Mouse (Mus musculus) G1E-ER4 (cell line): ENCODE results near the gene Kif4. TPM values are rescaled to one million over a fixed set of nuclear protein-coding genes. Genes with fewer than 3 reads are reported as not detected.

Experiments
- GATA1 ChIP-seq: IDR thresholded peaks from one replicate; pipeline ENCODE4 v1.8.0; 2012; ENCODE audit warnings: low read length, inconsistent platforms
- polyA plus RNA-seq: library from polyadenylated mRNA; stranded (reverse); fragments of >175 nt; gene quantifications from 2 replicates; pipeline ENCODE4 v1.2.3, GENCODE M21; 2012

Gene Kif4
- polyA plus RNA-seq, 1 experiment: 4.2 TPM

DNA sequence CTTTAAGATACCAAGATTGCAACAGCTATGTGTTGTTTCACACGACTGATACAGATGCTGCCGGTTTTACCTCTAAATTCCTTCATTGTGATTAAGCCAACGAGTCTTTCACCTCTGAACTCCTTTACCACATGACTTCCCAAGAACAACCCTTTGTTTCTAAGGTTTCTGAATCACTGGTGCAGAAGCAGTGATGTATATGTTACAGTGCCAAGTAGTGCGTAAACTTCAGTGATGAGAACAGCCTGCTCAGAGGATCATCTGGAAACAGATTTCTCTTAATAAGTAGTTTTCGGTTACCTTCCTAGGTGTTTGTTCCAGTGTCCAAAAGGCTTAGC, 62.5 kb downstream of the Kif4 start:
- TF ChIP-seq GATA1: no peak

DNA sequence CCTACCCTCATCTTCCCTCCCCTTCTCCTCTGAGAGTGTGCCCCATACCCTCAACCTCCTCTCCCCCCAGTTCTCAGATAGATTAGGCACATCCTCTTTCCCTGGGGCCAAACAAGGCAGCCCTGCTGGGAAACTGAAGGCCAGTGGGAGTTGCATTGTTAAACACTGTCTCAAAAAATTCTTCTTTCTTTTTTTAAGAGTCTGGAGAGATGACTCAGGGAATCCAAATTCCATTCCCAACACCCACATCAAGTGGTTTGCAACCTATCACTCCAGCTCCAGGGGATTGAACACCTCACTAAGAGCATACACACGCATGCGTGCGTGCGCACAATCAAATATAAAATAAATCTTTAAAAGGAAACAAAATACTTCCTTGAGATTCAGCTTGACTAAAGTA, 71.2 kb downstream of the Kif4 start:
- no peak for TF ChIP-seq GATA1

DNA sequence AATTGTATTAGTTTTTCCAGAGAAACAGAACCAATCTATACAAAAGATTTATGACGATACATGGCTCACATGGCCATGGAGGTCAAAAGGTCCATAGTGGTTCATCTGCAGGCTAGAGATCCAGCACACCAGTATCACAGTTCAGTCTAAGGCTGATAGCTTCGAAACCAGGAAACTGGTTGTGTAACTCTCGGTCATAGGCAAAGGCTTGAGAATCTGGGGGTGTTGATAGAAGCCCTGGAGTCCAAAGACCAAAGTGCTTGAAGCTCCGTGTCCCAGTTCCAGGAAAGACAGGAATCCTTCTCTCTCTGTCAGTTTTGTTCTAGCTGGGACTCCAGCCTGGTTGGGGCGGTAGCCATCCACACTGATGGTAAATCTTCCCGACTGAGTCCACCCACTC, 82.5 kb downstream of the Kif4 start:
- no peak for TF ChIP-seq GATA1

DNA sequence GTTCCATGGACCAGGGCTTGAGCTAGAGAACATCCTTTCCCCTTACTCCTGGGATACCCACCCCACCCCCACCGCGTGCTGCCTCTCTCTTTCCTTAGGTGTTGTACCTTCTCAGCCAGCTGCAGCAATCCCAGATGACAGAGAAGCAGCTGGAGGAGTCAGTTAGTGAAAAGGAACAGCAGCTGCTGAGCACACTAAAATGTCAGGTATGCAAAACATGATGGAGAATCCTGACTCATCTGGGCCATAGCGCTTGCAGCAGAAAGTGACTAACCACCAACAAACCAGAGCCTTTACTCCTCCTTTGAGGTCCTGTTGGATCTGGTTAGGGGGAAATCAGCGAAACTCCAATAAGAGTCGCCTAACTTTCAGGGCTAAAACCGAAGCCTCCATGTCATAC, 90.6 kb downstream of the Kif4 start:
- TF ChIP-seq GATA1: no peak

DNA sequence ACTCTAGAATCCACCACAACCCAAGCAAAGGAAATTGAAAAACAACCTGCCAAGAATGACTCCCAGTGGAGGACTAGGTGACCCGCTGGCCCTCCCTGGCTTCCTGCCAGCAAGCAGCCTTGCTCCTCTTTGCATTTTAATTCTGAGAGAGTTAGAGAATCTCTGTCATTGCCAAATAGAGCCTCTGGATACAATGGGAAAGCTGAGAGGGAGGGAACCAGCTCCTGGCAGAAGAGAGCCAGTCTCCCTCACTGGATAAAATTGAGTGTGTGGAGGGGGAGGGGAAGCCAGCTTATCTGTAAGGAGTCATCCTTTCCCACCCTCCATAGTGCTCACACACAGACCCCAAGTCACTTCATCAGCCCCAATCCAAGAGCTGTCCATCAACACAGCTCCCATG, 103.4 kb downstream of the Kif4 start:
- TF ChIP-seq GATA1: no peak

DNA sequence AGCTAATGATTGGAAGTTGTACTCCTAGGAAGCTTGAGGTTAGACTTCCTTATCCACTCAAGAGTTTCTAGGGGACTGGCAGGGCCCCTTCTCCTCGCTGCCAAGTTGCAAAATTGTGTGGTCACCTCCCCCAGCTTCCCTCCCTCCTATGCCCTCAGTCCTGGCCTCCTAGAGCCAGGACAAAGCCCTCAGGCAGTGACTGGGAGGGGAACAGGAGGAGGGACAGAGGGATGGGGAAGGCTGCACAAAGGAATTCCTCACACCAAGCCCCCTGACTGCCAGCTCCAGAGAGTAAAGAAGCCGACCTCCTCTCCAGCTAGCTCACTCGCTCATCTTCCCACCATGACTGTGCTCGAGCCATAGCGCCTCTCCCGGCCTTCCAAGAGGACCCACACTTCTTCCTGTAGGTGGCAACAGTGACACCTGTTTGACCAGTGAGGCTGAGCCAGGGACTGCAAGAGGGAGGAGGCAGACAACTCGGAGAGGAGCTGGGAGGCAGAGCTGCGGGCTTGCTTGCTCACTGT, 104.2 kb downstream of the Kif4 start, which contains the start of gene Gdpd2:
Gdpd2 (plus strand) TSS at position 209 of the 524 bp plus-strand sequence.
- no peak for TF ChIP-seq GATA1

DNA sequence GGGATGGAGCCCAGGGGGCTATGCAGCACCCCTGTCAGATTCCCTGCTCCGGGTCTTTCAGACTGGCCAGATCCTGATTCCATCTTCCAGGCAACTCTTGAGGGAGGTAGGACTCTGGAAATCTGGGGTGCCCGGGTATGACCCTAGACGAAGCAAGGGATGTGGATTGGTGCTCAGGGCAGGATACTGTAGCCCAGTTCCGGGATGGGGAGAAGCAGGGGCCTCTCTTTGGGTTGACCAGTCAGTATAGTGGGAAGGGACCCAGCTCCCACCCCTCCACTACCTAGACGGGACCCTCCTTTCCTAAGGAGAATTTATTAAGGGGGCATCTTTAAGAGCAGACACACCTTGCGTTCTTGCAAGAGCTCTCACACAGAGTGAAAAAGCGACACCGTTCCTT, 104.7 kb downstream of the Kif4 start:
- TF ChIP-seq GATA1: no peak

DNA sequence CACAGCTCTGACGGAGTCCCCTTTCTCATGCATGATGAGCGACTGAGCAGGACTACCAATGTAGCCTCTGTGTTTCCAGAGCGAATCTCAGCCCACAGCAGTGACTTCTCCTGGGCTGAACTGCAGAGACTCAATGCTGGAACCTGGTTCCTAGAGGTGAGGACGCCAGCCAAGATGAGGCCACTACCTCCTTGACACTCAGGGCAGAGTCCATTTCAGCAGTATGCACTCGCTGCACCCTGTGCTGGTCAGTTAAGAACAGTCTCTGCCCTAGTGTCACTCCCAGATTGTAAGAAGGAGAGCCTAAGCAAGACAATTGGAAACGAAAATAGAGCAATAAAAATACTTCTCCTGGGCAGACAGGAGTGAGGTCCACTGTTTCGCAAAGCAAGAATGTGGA, 108.8 kb downstream of the Kif4 start:
- TF ChIP-seq GATA1: no peak

DNA sequence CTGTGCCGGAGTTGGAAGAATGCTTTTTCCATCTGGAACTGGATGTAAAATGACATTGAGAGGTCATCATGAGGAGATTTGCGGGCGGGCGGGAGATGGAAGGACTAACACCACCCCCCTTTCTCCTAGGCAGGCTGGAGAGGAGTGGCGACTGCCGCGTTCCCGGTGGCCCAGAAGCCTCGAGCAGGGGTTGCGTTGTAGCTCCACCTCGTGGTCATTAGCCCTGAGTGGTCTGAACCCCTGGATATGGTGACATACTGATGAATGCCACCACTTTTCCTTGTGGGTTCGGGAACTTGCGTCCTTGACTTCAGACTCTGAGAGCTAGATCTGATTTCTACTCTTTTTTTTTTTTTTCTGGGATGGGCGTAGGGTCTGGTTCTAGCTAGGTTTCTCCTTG, 113.4 kb downstream of the Kif4 start:
- no peak for TF ChIP-seq GATA1

DNA sequence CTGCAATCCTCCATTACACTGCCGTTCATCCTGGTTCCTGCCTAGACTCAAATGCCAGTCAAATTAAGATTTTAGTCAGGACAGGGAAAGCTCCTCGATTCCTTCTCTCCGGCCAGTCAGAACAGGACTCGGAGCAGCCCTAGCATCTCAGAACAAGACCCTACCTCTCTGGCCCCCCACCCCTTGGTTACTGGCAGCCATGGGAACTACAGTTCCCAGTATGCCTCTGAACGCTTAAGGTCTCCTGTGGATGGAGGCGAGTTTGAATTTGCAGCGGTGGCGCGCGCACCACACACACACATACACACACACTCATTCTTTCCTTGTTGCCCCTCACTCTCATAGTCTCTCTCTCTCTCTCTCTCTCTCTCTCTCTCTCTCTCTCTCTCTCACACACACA, 113.9 kb downstream of the Kif4 start:
- TF ChIP-seq GATA1: no peak

DNA sequence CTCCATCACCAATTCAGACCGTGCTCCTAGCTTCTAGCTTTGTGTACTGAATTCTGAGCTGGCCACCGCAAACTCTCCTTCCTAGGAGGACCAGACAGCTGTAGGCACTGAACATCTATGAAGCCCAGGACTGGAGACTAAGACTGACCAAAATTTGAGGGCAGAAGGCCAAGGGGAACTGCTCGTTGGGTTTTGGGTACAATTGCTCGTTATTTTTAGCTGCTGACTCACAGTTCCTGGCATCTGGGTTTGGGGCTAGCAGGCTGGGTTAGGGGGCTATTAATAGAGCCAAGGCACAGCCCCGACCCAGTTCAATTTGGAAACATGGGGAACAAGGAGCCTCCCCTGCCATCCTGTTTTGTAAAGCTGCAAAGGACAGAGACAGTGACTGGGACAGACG, 115.2 kb downstream of the Kif4 start:
- TF ChIP-seq GATA1: no peak

DNA sequence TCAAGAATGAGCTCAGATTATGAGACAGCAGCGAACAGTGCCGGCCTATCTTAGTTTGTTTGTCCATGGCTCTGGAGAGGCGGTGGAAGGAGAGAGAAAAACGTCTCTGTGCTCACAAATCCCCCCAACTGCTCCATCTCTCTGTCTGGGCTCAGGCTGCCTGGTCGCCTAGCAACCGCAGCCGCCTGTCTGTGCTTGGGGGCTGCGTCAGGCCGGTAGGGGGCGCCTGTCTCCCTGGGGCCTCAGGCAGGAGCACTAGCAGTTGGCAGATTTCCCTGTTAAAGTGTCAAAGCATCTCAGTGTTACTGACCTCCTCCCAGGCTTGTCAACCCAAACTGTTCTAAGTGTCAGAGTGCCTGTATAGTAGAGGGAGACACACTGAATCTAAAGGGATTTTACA, 116.4 kb downstream of the Kif4 start:
- TF ChIP-seq GATA1: no peak

DNA sequence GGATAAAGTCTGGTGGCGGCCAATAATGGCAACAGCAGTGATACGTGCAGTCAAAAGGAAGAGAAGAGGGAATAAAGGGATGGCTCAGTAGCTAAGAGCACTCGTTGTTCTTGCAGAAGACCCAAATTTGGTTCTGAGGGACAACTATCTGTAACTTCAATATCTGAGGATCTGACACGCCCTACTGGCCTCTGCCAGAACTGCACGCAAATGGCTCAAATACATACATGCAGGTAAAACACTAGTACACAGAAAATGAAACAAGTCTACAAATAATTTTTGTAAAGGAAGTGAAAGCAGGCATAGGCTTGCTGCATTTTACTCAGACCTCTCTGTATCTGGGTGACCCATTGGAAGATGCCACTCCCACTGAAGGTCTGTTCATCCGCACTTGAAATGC, 140.3 kb downstream of the Kif4 start:
- no peak for TF ChIP-seq GATA1

DNA sequence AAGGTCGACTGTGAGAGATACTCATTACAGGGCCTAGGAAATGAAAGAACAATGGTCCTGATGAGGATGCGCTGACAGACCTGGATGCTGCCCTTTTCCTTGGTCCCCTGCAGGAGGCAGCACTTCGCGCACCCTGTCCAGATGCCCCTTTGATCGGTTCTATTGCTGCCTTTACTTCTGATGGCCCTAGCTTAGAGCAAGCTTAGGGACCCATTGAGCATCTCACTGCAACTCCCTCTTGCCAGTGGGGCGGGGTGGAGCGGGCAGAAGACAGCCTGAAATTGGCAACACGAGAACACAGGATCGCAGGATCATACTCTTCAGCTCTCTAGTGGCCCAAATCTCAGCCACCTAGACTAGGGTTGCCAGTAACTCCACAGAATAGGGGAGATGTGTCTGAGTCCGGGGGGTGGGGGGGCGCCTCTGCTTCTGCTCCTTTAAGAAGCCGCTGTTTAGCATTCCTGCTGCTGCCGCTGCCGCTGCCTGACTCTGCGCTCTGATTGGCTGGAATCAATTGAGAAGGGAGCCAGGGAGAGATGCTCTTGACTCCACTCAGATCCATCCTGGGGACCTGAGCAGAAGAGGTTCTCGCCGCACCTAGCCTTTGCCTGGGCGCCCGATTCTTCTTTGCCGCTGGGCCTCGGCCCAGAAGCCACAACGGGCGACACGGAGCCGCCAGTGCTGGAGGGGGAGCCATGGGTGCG, 141.8 kb downstream of the Kif4 start, which contains the start of gene Dlg3:
Dlg3 (plus strand) TSS at position 542 of the 704 bp plus-strand sequence.
- no peak for TF ChIP-seq GATA1

DNA sequence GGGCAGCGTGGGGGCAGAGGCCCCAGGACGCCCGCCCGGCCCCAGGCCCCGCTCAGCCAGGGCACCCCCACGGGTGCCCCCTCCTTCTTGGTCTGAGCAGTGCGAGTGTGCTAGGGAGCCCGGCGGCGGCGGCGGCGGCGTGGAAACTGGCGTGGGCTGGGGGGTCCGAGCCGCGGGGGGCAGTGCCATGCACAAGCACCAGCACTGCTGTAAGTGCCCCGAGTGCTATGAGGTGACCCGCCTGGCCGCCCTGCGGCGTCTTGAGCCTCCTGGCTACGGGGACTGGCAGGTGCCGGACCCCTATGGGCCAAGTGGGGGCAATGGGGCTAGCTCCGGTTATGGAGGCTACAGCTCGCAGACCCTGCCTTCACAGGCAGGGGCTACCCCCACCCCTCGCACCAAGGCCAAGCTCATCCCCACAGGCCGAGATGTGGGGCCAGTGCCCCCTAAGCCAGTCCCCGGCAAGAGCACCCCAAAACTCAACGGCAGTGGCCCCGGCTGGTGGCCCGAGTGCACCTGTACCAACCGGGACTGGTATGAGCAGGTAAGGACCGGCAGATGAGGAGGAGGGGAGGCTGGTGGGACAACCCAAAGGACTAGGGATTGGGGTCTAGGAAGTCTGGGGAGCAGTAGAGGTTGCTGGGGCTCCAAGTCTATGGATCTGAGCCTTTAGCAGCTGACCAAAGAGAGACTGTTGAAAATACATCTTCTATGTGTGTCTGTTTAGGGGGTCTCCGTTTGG, 142.5 kb downstream of the Kif4 start:
- no peak for TF ChIP-seq GATA1

DNA sequence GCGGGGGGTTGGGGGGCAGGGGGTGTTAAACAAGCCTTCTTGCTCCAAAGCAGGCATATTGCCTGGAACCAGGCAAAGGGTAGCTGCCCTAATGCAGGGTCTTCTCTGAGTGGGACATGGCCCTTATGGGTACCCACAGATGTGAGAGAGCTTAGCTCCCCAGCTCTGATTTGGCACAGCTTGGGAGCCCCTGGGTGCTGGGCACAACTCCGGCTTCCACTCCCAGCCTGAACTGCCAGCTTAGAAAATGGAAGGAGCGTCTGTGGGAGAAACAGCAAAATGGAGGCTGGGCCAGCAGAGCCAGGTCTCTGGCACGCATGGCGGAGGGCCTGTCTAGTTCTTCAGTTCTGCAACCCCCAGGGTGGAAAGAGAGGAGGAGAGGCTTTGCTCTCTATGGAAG, 143.7 kb downstream of the Kif4 start:
- no peak for TF ChIP-seq GATA1

DNA sequence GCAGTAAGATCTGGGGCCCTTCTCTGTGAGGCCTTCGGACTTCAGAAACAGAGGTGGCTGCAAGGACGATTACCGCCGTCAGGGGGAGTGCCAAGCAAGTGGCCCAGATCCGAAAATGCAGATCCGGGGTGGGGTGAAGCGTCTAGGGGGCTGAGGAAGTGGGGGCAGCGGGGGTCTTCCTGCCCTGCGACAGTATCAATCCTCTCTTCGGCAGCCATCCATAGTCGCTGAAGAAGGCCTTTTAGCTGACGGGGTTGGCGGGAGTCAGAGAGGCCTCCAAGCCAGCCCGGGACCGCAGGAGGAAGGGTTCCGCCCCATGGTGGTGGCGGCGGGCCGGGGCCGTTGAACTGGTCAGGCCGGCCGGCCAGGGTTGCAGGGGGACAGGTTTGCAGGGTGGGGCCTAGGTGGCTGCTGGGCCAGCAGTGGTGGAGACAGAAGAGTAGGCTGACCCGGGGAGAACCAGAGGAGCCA, 148.8 kb downstream of the Kif4 start:
- no peak for TF ChIP-seq GATA1
